Mouse (Mus musculus) heart, postnatal 0 days (tissue): ENCODE measurements at regions not wholly inside any gene's neighbourhood (a gene's known extent, or its start where the extent isn't known, plus 50 kb on each side); places are given as distances from the start of the nearest gene placed in this dataset.

Source experiments
- ATAC-seq: fragments of 200-750 bp; cut with Nextera tagmentation; 2 replicates; pipeline ENCODE4 v1.8.0; 2017; ENCODE audit warnings: low read depth, moderate number of reproducible peaks, moderate library complexity; ENCODE audit not compliant: insufficient read depth
- DNase-seq: peaks from one replicate; pipeline ENCODE4 v3.0.0-alpha.2; 2016; ENCODE audit warnings: low spot score
- H3K27ac ChIP-seq: fragments of 300-500 bp; sonication (generic); 2 replicates; pipeline ENCODE4 v1.5.1; 2014; ENCODE audit warnings: low read depth, mild to moderate bottlenecking
- H3K27me3 ChIP-seq: fragments of 300-500 bp; sonication (generic); 2 replicates; pipeline ENCODE4 v1.6.1; 2014; ENCODE audit warnings: low read length, mixed read lengths; ENCODE audit not compliant: control insufficient read depth, insufficient read depth
- H3K36me3 ChIP-seq: fragments of 300-500 bp; sonication (generic); replicated peaks from 2 replicates; pipeline ENCODE4 v1.6.1; 2014; ENCODE audit warnings: low read length, mixed read lengths; ENCODE audit not compliant: control insufficient read depth, insufficient read depth
- H3K4me1 ChIP-seq: fragments of 300-500 bp; sonication (generic); 2 replicates; pipeline ENCODE4 v1.6.1; 2014; ENCODE audit warnings: antibody characterized with exemption; ENCODE audit not compliant: control insufficient read depth, insufficient read depth
- H3K4me2 ChIP-seq: fragments of 300-500 bp; sonication (generic); 2 replicates; pipeline ENCODE4 v1.6.1; 2014; ENCODE audit warnings: low read depth, mild to moderate bottlenecking, low read length, moderate library complexity
- H3K4me3 ChIP-seq: fragments of 300-500 bp; sonication (generic); 2 replicates; pipeline ENCODE4 v1.5.1; 2014; ENCODE audit warnings: low read depth, low read length
- H3K9ac ChIP-seq: fragments of 300-500 bp; sonication (generic); replicated peaks from 2 replicates; pipeline ENCODE4 v1.6.1; 2014; ENCODE audit warnings: low read depth, low read length, mixed read lengths
- H3K9me3 ChIP-seq: fragments of 300-500 bp; sonication (generic); replicated peaks from 2 replicates; pipeline ENCODE4 v1.6.1; 2016; ENCODE audit warnings: low read length; ENCODE audit not compliant: control insufficient read depth
- CTCF ChIP-seq: IDR thresholded peaks from 2 replicates; pipeline ENCODE4 v1.5.1; 2016; ENCODE audit warnings: antibody characterized with exemption, control low read depth, low read depth
- EP300 ChIP-seq: IDR thresholded peaks from 2 replicates; pipeline ENCODE4 v1.6.1; 2016; ENCODE audit warnings: antibody characterized with exemption, low read depth
- WGBS: fragments of 180-500 bp; shearing (Covaris S2); extraction: QIAGEN DNeasy Blood & Tissue Kit; methylation state at CpG from one replicate; pipeline ENCODE4 v1.1.7; 2014; 5-methylcytosine and 5-hydroxymethylcytosine counted together

GRCm38 (mm10) chr1:66115330-66115729 lies 59.7 kb upstream of the Map2 start:
- Histone ChIP-seq H3K4me1 (no peaks in the 10 kb centered on the region), H3K4me3 (no peak overlapping the region), H3K27me3 (no peaks in the 10 kb centered on the region), H3K9ac (no peak overlapping the region), H3K36me3 (no peaks in the 10 kb centered on the region), H3K9me3 (no peaks in the 10 kb centered on the region), H3K27ac (no peak overlapping the region), H3K4me2 (no peak overlapping the region)
- DNase-seq, result no peak
- 55% methylated on average over 3 of the region's 3 CpGs for WGBS
- ATAC-seq, result no peak
- TF ChIP-seq EP300, result no peak
- TF ChIP-seq CTCF, result no peak
